Mouse (Mus musculus): ENCODE data around the gene Aph1a.
"Not testable (repeated sequence)": the region's sequence is repeated elsewhere in the genome, so short reads cannot be mapped to it uniquely, and the experiment has no call there.

DNA sequence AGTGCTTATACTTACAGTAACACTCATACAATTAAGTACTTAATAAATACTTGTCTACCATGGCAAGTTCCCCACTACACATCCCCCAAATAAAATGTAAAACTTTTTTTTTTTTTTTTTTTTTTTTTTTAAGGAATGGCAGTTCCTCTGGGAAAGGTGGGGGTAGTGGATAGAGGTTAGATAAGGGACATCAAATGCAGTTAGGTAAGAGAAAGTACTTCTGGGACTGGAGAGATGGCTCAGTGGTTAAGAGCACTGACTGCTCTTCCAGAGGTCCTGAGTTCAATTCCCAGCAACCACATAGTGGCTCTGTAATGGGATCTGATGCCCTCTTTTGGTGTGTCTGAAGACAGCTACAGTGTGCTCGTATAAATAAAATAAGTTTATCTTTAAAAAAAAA lies 36.7 kb upstream of the Aph1a start:
- not testable (repeated sequence) for TF ChIP-seq CTCF (IDR thresholded peaks at IDR 0.05; ENCODE audit: low read depth, low read length); POLR2A (IDR thresholded peaks at IDR 0.05; ENCODE audit: extremely low read depth, insufficient read depth, low read length)
